Mouse (Mus musculus): ENCODE measurements around the gene Npas2. TPM values are rescaled to one million over a fixed set of nuclear protein-coding genes. Genes with fewer than 3 reads are reported as not detected.

The Npas2 gene
- total RNA-seq, 2 experiments from 2014 or later: 19.8 to 21.3 TPM

DNA sequence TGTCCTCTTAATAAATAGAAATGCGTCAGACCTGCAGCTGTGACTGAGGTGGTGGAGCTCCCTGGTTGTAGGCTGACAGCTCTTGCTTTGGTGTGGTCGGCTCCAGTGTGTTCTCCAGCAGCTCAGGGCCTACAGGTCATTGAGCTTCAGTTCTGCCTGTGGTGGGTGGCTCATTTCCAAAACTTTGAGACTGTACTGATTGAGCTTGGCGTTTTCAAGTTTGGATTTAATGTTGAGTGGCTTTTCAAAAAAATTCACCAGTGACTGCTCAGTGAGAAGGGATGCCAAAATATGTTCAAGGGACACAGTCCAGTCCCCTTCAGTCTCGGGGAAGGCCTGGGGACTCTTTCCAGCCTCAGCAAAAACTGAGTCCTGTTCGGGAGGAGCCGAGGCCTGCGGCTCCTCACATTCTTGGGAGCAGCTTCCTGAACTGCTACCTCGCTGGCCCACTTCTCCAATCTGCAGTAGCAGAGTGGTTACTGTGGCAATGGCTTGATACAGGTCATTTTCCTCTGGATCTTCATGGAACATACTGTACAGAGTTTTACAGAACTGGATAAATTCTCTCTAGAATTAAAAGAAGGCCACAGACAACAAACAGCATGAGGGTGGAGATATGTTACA, 178.8 kb downstream of the Npas2 start:
- DNase-seq (ENCODE audit: low spot score in 2 of 2): no peak

GRCm38 (mm10) chr1:39373378-39373777, 179.8 kb downstream of the Npas2 start:
- no peak for DNase-seq (ENCODE audit: low spot score in 2 of 2)

DNA sequence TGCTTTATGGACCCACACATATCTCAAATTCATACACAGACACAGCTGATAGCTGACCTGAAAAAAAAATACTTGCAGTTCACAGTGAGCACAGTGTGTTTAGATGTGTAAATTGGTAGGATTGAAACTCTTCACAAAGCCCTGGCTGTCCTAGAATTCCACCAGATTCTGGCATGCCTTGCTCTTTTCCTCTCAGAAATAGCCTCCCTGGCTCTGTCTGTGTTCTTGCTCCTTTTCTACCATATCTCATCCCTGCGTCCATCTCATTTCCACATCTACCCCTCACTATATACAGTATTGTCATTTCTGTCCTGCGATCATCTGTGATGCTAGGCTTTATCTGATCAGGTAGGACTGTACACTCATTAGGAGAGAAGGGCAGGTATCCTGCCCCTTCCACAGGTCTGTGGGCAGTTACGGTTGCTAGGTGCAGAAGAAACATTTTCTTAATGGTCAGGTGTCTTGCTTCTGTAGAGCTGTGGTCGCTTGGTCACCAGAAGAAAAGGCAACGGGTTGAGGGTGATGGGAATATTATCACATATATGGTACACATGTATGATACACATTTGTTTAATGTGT, 180.8 kb downstream of the Npas2 start:
- no peak for DNase-seq (ENCODE audit: low spot score in 2 of 2)

GRCm38 (mm10) chr1:39376121-39376520, 182.6 kb downstream of the Npas2 start:
- no peak for DNase-seq (ENCODE audit: low spot score in 2 of 2)

- no peak for DNase-seq (ENCODE audit: low spot score in 2 of 2)
Observed at GRCm38 (mm10) chr1:39376726-39377240, 183.3 kb downstream of the Npas2 start.

DNA sequence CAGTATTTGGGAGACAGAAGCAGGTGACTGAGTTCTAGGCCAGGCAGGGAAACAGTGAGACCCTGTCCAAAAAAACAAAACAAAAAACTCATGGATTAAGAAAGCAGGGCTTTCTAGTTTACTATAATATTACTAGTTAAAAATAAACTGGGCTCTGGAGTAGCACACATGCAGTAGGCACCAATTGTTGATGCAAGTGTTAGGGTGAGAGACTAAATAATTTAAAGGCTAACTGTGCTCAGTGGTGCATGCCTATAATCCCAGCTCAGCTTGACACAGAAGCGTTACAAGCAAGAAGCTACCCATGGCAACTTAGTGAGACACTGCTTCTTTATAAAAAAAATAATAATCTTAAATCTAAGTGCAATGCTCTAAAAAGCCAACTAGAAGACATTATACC, 185.0 kb downstream of the Npas2 start:
- no peak for DNase-seq (ENCODE audit: low spot score in 2 of 2)

- DNase-seq (ENCODE audit: low spot score in 2 of 2): no peak
Observed at GRCm38 (mm10) chr1:39379021-39379420, 185.5 kb downstream of the Npas2 start.

GRCm38 (mm10) chr1:39381017-39381416, 187.5 kb downstream of the Npas2 start:
- DNase-seq (ENCODE audit: low spot score in 2 of 2): no peak

- no peak for DNase-seq (ENCODE audit: low spot score in 2 of 2)
Observed at GRCm38 (mm10) chr1:39384914-39385313, 191.4 kb downstream of the Npas2 start.

- no peak for DNase-seq (ENCODE audit: low spot score in 2 of 2)
Observed at GRCm38 (mm10) chr1:39386456-39386855, 192.9 kb downstream of the Npas2 start.

DNA sequence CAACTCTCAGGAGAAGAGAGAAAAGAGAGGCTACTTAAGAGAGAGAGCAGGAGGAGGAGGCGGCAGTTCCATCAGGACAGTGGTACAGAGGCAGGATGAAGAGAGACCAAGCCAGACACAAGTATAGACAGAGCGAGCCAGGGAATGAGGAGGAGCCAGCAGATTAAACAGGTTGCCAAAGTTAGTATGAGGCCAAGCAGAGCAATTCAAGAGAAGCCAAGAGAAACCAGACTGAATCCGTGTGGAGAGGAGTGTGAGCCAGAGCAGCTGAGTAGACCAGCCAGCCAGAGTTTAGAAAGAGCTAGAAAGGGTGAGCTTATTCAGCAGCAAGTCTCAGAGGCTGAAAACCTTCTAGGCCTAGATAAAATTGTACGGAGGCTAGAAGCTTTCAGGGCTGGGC, 194.0 kb downstream of the Npas2 start:
- DNase-seq (ENCODE audit: low spot score in 2 of 2): peak; percentile 35 to 45

DNA sequence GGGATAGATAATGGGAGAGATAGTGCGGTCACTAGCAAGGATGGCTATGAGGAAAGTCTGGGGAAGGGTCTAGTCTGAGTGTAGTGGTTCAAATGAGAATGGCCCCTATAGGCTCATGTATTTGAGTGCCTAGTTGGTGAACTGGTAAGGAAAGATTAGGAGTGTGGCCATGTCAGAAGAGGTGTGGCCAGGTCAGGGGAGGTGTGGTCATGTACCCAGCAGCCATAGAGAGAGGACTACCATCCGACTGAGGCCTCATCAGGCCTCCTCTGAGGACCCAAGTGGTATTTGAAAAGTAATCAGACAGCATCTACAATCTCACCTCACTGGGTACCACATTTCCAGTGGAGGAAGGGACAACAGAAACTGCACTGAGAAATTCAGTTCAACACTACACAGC, 194.6 kb downstream of the Npas2 start:
- DNase-seq (ENCODE audit: low spot score in 2 of 2): no peak

GRCm38 (mm10) chr1:39389338-39389737, 195.8 kb downstream of the Npas2 start:
- DNase-seq (ENCODE audit: low spot score in 2 of 2): no peak

GRCm38 (mm10) chr1:39391652-39392051, 198.1 kb downstream of the Npas2 start:
- no peak for DNase-seq (ENCODE audit: low spot score in 2 of 2)

GRCm38 (mm10) chr1:39392189-39392588, 198.7 kb downstream of the Npas2 start:
- peak; percentile 86 to 89 for DNase-seq (ENCODE audit: low spot score in 2 of 2)

DNA sequence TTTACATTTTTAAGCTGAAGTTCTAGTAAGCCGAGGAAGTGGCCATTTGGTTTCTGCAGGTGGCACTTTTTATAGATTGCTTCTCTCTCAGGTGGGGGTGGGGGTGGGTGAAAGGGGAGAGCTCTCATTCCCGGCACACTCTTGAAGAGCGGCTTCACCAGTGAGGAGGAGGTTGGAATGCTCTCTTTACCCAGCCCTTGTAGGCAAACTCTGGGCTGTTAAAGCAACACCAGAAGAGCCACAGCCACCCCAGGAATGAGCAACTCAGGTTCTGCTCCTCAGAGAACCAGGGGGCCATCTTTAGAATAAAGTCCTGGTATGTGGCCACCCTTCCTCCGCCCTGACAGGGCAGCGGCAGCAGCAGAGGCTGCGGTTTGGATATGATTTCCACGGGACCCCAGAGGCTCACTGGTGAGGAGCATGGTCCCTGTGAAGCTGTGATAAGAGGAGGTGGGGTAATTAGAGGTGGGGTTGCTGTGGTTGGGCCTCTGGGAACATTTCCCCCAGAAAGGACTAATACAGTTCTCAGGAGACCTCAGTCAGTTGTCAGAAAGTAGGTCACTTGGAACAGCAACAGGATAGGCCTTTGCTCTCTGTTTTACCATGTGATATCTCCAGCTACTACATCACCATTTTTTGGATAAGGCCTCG, 199.8 kb downstream of the Npas2 start:
- DNase-seq (ENCODE audit: low spot score in 2 of 2): no peak

GRCm38 (mm10) chr1:39394096-39394495, 200.6 kb downstream of the Npas2 start:
- DNase-seq (ENCODE audit: low spot score in 2 of 2): no peak

- DNase-seq (ENCODE audit: low spot score in 2 of 2): no peak
Observed at GRCm38 (mm10) chr1:39394650-39395049, 201.1 kb downstream of the Npas2 start.

DNA sequence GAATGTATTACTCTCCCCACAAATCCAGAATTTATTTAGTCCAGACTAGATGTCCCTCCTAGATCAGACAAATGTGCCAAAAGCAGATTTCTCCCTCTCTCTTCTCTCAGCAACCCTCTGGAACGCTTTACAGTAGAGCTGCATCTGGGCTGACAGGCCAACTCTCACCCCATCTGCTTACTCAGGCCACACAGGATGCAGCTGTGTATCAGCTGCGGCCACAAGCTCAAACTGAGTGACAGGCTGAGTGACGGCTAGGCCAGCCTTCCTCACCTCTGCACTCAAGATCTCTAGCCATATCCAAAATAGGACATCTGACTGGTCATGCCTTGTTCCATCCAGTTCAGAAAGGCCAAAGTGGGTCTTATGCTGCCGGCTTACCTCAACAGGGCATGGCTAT, 202.8 kb downstream of the Npas2 start:
- no peak for DNase-seq (ENCODE audit: low spot score in 2 of 2)

GRCm38 (mm10) chr1:39398284-39398683, 204.8 kb downstream of the Npas2 start:
- DNase-seq (ENCODE audit: low spot score in 2 of 2): no peak

GRCm38 (mm10) chr1:39399228-39399627, 205.7 kb downstream of the Npas2 start:
- DNase-seq (ENCODE audit: low spot score in 2 of 2): no peak

DNA sequence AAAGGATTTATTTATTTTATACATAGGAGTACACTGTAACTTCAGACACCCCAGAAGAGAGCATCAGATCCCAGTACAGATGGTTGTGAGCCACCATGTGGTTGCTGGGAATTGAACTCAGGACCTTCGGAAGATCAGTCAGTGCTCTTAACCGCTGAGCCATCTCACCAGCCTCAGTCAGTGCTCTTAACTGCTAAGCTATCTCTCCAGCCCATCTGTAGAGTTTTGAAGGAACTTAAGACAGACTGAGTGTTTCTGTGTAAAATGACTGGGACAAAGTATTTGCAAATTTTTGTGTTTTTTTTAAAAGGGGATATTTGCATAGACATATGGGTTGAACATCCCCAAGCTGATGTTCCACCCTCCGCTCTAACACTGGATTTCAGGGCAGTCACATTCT, 206.6 kb downstream of the Npas2 start:
- DNase-seq (ENCODE audit: low spot score in 2 of 2): no peak

DNA sequence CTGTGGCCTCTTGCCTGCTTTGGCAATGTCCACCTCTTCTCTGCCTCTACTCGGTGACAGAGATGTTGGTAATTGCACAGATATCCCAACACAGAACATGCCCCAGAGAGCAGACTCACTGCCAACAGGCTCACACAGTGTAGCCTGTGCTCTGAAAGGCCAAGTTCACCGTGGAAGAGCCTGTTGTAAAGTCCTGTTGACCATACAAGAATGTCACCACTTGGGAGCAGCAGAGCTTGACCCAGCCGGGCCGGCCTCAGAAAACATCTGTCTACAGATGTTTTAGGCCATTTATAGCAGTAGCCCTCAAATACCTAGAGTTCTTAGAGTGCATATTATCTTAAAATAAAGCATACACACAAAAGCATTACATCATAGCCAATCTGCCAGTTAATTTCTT, 213.6 kb downstream of the Npas2 start:
- DNase-seq (ENCODE audit: low spot score in 2 of 2): no peak
